In genomic region chrX:11131253-11131652, GRCm38 (mm10) we compare ENCODE assay signal across 23 mouse cellular contexts.
A peak's percentile ranks its signal among the peaks of the same experiment; 100 is the strongest.
DNase-seq lines count a peak whose midpoint lies in the region; ATAC-seq and TF ChIP-seq lines count a peak whose summit lies in the region.
"Had no signal": no experiment of that assay in that cellular context is flagged by ENCODE, and none has a peak within 500 bp of the region (broad histone marks: within the 10 kb centered on the region; RNA-seq: fewer than 3 reads in every experiment).

No protein-coding gene starts in this region.

- H3K27ac ChIP-seq in liver, adult 2 months (replicated peaks; ENCODE audit: insufficient read depth, low read depth, low read length), result no peak overlapping the region
- no peak overlapping the region for H3K27ac ChIP-seq in liver, postnatal 0 days (ENCODE audit: low read depth)
- H3K27ac ChIP-seq in liver, embryonic 12.5 days, result no peak overlapping the region
- H3K27ac ChIP-seq in testis, adult 2 months (ENCODE audit: control insufficient read depth, insufficient read depth, low read depth, low read length), result peak overlapping the region; percentile 21; the same call in 1 of the 2 replicates

- H3K9me3 ChIP-seq in liver, postnatal 0 days (ENCODE audit: low read length), result no peaks in the 10 kb centered on the region
- H3K9me3 ChIP-seq in liver, embryonic 12.5 days (replicated peaks), result no peaks in the 10 kb centered on the region
- H3K9me3 ChIP-seq: G1E had no signal

- no peak for TF ChIP-seq POLR2A in liver, adult 2 months (IDR thresholded peaks at IDR 0.05; ENCODE audit: extremely low read depth, insufficient read depth, low read length)
- no peak for TF ChIP-seq POLR2A in testis, adult 2 months (IDR thresholded peaks at IDR 0.05; ENCODE audit: control insufficient read depth, low read depth, low read length)
- no peak for TF ChIP-seq POLR2A in brain, embryonic 14.5 days (IDR thresholded peaks at IDR 0.05; ENCODE audit: borderline replicate concordance, extremely low read depth, insufficient read depth, insufficient read length, poor library complexity, severe bottlenecking)

- H3K9ac ChIP-seq in liver, adult 2 months (ENCODE audit: low read depth, low read length), result no peak overlapping the region
- no peak overlapping the region for H3K9ac ChIP-seq in liver, postnatal 0 days (replicated peaks)
- no peak overlapping the region for H3K9ac ChIP-seq in liver, embryonic 12.5 days

- ATAC-seq in liver, postnatal 0 days, result peak; percentile 61; the same call in 1 of the 2 replicates
- ATAC-seq in liver, embryonic 12.5 days, result no peak
- ATAC-seq: activated CD4-positive, CD25-positive, alpha-beta regulatory T cell, adult 4 months; CD4-positive, CD25-positive, alpha-beta regulatory T cell, adult 4 months; Patski had no signal

- H3K27me3 ChIP-seq in liver, adult 2 months (ENCODE audit: control insufficient read depth, insufficient read depth, low read length), result no peaks in the 10 kb centered on the region
- H3K27me3 ChIP-seq in liver, postnatal 0 days (ENCODE audit: insufficient read depth, low read length), result no peaks in the 10 kb centered on the region
- H3K27me3 ChIP-seq in liver, embryonic 12.5 days (replicated peaks), result no peaks in the 10 kb centered on the region
- H3K27me3 ChIP-seq in testis, adult 2 months (ENCODE audit: control insufficient read depth, insufficient read depth, low read length), result no peaks in the 10 kb centered on the region
- H3K27me3 ChIP-seq: CH12.LX had no signal

- TF ChIP-seq EP300 in liver, postnatal 0 days (IDR thresholded peaks at IDR 0.05; ENCODE audit: low read depth), result no peak

- peak; percentile 81 for DNase-seq in liver, adult 2 months (ENCODE audit: extremely low read depth, low read depth, low spot score)
- DNase-seq in liver, result no peak
- no peak for DNase-seq in liver, postnatal 0 days
- DNase-seq in testis, postnatal 10 days (ENCODE audit: low spot score), result no peak
- DNase-seq in brain, embryonic 14.5 days (ENCODE audit: low read depth), result peak; percentile 6
- DNase-seq in kidney, postnatal 10 days, result no peak
- DNase-seq: adrenal gland, adult 2 months; adrenal gland, adult 8-10 months; adrenal gland, postnatal 10 days; adrenal gland, postnatal 14 days; adrenal gland, postnatal 25 days; adrenal gland, postnatal 36 days; B cell, adult 2 months; cerebellum, adult 11 months; cerebellum, adult 11-12 months; cerebellum, adult 18-20 months had no signal

- H3K4me1 ChIP-seq in liver, adult 2 months (ENCODE audit: control insufficient read depth, insufficient read depth, low read length), result peaks cover 3% of the 10 kb centered on the region
- no peaks in the 10 kb centered on the region for H3K4me1 ChIP-seq in liver, postnatal 0 days (ENCODE audit: insufficient read depth)
- no peaks in the 10 kb centered on the region for H3K4me1 ChIP-seq in liver, embryonic 12.5 days
- no peaks in the 10 kb centered on the region for H3K4me1 ChIP-seq in testis, adult 2 months (ENCODE audit: control insufficient read depth, insufficient read depth, low read length)

- no peak overlapping the region for H3K4me3 ChIP-seq in liver, adult 2 months (ENCODE audit: insufficient read depth, low read depth, low read length)
- no peak overlapping the region for H3K4me3 ChIP-seq in liver, postnatal 0 days (ENCODE audit: low read depth, low read length)
- H3K4me3 ChIP-seq in liver, embryonic 12.5 days, result no peak overlapping the region
- no peak overlapping the region for H3K4me3 ChIP-seq in testis, adult 2 months (ENCODE audit: control insufficient read depth, low read depth, low read length)

- no peaks in the 10 kb centered on the region for H3K36me3 ChIP-seq in liver, adult 2 months (ENCODE audit: control insufficient read depth, insufficient read depth, low read length)
- H3K36me3 ChIP-seq in liver, postnatal 0 days (replicated peaks; ENCODE audit: insufficient read depth, low read length), result no peaks in the 10 kb centered on the region
- no peaks in the 10 kb centered on the region for H3K36me3 ChIP-seq in liver, embryonic 12.5 days
- H3K36me3 ChIP-seq in testis, adult 2 months (ENCODE audit: control insufficient read depth, insufficient read depth, low read length), result no peaks in the 10 kb centered on the region
- H3K36me3 ChIP-seq: G1E had no signal

- no peaks in the 10 kb centered on the region for H3K79me2 ChIP-seq in liver, adult 2 months (ENCODE audit: control insufficient read depth, insufficient read depth, low read length)

- 13% methylated on average over 2 of the region's 2 CpGs for WGBS in liver, adult 2 months
- 36% methylated on average over 2 of the region's 2 CpGs for WGBS in liver, postnatal 0 days (ENCODE audit: insufficient replicate concordance)
- WGBS in liver, embryonic 12.5 days (ENCODE audit: insufficient replicate concordance), result 72% methylated on average over 2 of the region's 2 CpGs

- H3K4me2 ChIP-seq in liver, postnatal 0 days (ENCODE audit: low read depth, low read length), result no peak overlapping the region
- H3K4me2 ChIP-seq in liver, embryonic 12.5 days, result no peak overlapping the region

- TF ChIP-seq CTCF in liver, adult 2 months (IDR thresholded peaks at IDR 0.05; ENCODE audit: low read depth, low read length), result no peak
- no peak for TF ChIP-seq CTCF in liver, postnatal 0 days (IDR thresholded peaks at IDR 0.05; ENCODE audit: low read depth)
- no peak for TF ChIP-seq CTCF in testis, adult 2 months (IDR thresholded peaks at IDR 0.05; ENCODE audit: control insufficient read depth, insufficient read depth, insufficient replicate concordance, low read depth, low read length)
- TF ChIP-seq CTCF in brain, embryonic 14.5 days (IDR thresholded peaks at IDR 0.05; ENCODE audit: borderline replicate concordance, extremely low read depth, insufficient read depth, insufficient read length), result no peak

Comparison
In these comparisons a context has a peak if more than half of its experiments do, and no peak if none do; other contexts are left out.
1. DNase-seq: peak in liver, adult 2 months (single experiment) and brain, embryonic 14.5 days (single experiment); none in liver (single experiment), liver, postnatal 0 days (single experiment), testis, postnatal 10 days (single experiment) and kidney, postnatal 10 days (single experiment).